Mouse (Mus musculus) frontal cortex, postnatal 25 days (tissue): ENCODE results near the gene Bmp5.

Experiments
- DNase-seq, 2 experiments: peaks; one replicate each; pipeline ENCODE4 v3.0.0; 2022; ENCODE audit warnings: low spot score in 2 of 2

Bmp5 gene

DNA sequence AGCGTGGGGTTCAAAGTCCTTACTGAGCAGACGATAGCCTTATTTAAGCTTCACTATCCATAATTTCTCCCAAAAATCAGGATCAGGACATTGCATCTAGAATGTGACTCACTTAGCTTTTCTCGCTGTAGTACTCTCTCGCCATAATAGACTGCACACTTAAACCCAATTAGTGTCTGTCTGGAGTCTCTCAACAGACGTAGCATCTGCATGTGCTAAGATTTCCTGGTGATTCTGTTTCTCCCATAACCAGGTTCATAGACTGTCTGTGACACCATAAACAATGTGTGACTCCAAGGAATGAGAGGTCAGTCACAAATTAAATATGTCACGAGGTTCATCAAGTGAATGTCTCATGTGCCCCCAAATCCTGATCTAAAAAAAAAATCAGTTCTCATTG is 65.7 kb downstream of the Bmp5 start:
- no peak for DNase-seq

DNA sequence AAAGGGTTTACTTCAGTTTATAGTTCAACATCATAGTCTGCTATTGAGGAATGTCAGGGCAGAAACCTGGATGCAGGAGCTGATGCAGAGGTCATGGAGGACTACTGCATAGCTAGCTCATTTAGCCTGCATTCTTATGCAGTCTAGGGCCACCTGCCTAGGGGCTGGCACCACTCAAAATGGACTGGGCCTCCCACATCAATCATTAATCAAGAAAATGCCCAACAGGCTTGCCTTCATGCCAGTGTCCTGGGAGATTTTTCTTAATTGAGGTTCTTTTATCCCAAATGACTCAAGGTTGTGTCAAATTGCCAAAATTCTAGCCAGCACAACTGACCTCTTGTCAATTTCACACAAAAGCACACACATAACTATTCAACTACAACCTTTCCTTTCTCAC is 70.8 kb downstream of the Bmp5 start:
- no peak for DNase-seq

DNA sequence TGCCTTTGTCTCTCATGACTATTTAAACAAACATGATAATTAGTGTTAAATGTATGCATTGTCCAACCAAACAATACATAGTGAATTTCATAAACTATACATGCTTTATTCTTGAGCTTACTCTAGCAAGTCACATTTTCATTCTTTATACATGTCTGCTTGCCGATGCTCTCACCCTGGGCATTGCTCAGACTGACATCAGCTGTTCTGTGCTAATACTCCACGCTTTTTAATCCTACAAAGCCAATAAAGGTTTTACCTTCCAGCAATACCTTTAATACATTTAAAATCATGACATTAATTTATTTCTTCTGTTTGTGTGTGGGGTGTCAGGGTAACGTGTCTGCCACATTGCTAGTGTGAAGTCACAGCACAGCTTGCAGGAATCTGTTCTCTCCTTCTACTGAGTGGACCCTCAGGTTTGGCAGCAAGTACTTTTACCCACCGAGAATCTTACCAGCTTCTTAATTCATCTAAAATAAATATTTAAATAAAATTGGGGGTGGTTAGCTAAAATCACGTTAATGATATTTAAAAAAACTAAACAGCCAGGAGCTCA is 75.6 kb downstream of the Bmp5 start:
- no peak for DNase-seq

DNA sequence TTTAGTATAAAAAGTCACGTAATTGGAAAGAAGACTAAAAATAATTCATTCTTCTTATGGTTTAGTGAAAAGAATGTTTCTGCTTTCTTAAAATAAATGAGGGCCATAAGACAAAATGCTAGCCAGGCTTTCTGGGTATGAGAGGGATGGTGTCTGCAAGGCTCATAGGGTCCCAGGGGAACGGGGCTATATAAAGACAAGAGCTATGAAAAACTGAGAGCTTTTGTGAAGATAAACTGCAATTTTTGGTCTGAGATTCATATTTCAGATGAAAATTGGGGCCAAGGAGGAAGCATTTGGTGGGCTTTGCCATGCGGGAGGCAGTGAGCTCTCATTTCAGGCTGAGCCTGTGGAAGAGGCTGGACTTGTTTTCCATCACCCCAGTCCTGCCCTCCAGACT is 83.0 kb downstream of the Bmp5 start:
- DNase-seq = no peak

DNA sequence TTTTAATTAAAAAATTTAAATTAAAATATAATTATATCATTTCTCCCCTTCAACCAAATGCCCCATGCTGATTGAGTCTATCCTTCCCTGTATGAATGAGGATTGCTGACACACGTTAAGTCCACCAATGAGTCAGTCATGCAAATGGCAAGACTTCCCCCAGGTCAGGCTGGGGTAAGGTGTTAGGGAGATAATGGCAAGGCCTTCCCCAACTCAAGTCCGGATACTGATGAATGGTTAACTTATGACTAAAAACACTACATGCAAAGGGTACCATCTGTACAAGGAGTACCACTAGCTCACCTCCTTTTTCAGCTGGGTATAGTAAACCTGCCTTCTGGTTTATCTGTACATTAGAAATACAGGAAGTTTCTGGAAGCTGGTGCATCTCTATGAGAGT is 83.8 kb downstream of the Bmp5 start:
- no peak for DNase-seq

DNA sequence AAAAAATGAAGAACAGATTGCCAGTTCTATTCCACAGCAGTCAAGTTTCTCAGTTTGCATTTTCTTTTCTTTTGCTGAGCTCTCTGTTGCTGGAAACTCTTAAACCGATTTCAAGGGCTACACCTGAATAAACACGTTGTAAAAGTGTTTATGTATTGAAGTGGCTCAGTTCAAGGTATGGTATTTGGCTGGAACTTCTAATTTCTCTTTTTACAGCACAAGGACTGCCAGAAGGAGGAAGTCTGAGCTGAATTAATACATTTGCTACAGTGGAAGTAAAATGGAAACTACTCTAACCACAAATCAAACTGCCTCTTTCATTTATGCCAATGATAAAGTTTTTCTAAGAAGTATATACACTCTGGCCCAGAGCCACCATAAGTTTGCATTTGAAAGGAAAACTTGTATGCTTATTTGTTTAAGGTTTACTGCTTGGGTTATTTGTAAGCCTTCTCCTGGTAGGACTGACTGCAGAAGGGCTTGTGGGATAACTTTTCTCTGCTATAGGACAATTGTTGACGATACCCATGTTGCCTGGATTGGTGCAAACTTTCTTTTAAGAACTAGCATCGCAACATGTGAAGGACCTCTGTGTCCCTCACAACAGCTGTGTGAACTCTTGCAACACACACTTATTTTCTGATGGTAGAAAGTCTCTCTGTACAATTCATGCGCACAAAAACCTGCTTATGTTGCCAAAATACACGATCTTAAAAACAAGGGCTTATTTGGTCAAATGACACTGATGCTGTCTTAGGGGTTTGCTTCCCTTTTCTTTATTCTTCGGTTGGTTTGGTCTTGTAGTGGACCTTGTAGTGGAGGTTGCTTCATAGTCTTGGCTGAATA is 95.4 kb downstream of the Bmp5 start:
- DNase-seq = no peak

DNA sequence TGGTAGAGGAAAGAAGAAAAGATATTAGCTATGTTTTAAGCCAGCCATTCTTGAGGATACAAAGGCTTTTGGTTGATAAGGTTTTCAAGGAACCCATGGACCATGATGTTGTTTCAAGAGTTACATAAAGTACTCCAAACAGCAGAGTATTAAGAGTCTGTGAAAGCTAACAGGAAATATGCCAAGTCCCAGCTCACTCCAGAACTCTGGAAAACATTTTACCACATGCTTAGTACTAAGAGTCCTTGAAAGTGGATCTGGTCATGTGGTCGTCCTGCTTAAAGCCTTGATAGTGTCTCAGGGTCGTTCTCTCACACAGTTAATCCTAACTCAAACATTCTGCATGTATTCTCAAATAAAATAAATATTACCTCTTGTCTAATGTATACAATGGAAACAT is 101.2 kb downstream of the Bmp5 start:
- DNase-seq = no peak

DNA sequence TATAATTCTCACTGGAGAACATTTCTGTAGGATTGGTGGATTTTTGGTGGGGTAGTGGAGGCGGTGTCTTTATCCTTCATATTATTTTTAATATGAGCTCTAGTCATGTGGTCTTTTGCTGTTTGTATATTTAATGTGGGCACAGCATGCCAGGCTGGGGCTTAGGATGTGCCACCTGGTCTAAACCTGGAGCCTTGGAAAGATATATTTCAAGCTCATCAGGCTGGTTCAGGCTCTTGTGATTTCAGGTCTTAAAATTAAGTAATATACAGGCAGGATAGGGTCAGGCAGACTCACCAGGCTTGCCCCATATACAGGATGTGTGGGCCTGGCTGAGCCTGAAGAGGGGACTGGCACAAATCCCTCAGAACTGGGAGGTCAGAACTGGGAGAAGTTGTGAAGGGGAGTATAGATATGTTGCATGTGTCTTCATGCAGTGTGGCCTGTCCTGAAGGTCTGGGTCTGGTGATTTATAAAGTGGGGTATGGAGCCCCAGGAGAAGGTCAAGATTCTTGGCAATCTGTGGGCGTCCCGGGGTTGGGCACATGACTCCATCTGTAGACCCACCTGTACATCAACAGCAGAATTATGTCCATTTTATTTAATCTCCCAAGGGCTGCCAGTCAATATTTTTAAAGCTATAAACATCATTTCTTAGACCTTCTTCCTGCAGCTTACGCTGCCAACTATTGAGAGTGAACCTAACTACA is 108.5 kb downstream of the Bmp5 start:
- no peak for DNase-seq

DNA sequence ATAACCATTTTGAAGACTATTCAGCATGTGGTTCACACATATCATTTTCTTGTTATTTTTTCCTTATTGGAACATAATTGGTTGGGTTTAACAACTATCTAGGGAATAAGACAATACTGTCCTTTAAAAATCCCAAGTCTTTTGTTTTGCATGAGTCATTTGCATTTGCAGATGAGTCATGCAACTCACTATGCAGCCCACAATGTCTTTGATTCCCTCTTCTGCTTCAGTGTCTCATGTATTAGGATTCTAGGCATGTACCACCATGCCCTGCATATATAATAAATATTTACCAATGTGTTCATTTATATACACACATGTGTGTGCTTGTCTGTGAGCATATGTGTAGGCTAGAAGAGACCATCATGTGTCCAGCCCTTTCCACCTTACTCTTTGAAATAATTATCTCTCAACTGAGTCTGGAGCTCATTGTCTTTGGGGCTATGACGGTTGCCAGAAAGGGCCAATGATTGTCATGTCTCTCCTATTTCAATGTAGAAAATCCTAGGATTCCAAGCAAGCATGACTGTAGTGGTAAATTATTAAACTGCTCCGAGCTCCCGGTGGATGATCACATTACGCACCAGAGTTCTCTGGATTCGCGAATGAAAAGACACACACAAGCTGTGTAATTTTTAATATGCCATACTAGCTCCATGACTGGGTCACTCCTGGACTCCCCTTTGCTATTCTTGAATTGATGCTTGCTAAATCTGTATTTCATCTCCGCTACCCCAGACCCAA is 111.8 kb downstream of the Bmp5 start:
- no peak for DNase-seq

DNA sequence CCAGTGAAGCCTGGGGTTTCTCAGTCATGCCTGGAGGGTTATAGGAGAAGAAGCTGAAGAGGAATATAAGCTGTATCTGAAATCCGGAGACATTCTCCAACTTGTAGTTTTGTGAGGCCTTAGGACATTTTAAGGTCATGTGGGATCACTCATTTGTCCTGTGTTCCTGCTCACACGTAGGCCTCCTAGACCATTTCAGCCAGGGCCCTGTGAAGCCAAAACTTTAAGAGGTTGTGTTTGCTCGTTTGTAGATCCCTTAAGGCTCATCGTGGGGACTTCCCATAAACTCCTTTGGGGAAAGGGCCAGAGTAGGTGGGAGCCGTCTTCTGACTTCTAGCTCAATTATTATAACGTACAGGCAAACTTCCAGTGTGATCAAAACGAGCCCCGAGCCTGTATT is 121.8 kb downstream of the Bmp5 start:
- DNase-seq = no peak

DNA sequence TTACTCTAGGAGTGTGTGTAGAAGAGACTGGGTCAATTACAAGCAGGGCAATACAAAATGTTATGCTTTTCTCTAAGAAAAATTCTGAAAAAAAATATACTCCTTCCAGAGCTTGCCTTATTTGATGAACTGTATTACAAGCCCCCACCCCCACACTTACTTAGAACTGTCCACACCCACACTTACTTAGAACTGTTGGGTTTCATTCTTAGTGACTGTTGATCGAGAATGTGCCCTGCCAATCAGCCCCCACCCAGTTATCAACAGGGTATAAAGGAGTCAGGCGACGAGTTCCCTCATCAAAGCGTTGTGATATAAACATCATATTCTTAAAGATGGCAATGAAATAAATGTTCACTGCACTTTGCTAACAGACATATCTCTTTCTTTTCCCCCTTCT is 122.9 kb downstream of the Bmp5 start:
- no peak for DNase-seq

DNA sequence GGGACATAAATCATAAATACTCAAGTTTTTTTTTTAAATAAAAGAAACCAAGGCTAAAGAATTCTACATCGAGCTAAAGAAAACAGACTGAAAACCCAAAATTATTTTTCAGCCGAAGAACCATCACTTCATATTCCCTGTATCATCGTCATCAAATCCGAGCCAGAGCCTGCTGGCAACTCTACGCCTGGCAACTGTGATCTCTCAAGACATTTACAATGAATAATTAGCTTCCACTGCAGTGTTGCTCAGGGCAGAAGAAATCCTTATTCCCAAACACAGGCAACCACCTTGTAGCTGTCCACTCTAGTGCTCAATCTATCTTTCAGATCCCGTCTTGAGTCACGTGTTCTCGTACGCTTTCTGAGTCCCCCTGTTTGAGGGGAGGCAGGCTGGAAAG is 126.1 kb downstream of the Bmp5 start:
- DNase-seq = no peak

DNA sequence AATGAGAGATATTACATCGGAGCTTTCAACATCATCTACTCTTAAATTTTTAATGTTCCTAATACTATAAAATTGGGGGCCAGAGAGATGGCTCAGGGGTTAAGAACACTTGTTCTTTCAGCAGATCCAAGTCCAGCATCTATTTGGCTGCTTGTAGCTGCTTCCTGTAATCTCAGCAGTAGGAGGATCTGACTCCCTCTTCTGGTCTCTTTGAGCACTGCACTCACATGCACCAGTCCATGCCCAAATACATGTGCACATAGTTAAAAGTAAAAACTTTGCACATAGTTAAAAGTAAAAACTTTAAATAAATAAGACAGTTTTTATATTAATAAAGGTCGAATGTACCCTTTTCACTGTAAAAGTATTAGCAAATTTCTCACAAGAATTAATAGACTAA is 130.3 kb downstream of the Bmp5 start:
- DNase-seq = no peak

DNA sequence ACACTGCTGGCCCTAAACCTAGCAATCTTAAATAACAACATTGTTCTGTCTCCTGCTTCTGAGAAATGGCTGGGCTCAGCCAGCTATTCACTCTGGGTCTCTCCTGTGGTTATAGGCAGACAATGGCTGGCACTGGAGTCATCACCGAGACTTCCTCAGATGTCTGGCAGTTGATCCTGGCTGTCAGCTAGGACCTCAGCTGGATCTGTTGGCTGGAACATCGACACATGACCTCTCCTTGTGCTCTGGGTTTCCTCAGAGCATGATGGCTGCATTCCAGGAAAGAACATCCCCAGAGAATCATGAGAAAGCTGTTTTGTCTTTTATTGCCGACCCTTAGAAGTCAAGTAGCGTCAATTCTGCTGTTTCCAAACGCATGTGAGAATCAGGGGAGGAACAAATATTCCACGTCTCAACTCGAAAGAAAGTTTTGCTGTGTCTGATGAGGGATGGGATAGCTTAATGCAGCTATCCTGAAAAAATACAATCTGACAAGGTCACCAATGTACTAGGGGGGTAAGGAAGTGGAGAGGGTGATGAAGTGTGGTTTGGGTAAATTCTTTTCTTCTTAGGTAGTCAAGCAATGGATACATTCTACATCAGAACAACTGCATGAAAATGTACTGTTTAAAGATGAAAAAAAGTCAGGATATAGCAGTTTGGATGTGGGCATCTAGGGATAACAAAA is 135.1 kb downstream of the Bmp5 start:
- no peak for DNase-seq

DNA sequence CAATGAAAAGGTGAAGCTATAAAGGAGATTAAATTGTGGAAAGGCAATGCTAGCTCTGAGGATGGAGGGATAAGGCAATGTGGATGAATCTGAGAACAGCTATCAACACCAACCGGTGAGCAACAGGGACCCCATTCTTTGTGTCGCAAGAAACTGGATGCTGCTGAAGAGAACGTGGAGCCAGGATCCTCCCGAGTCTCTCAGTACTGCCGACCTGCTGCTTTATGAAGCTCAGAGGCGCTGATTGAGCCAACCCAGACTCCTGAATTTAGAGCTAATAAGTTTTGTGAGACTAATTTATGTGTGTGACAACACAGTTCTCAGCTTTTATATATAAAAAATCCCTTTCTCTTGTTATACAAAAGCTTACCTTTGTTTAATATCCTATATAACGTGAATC is 136.4 kb downstream of the Bmp5 start:
- DNase-seq = no peak

DNA sequence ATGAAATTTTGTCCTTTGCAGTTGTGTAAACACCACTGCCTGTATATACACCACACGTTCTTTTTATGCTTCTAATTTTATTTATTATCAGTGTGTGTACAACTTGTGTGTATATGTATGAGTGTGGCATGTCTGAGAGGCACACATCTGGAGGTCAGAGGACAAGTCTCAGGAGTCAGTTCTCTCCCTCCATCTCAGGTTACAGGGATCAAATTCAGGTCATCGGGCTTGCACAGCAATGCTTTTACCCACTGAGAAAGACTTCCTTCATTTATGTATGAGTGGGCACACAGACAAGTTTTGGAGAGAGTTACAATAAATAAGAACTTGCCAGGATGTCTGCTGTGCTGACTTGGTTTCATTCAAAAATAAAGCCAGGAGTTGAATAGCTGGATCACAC is 140.9 kb downstream of the Bmp5 start:
- no peak for DNase-seq

DNA sequence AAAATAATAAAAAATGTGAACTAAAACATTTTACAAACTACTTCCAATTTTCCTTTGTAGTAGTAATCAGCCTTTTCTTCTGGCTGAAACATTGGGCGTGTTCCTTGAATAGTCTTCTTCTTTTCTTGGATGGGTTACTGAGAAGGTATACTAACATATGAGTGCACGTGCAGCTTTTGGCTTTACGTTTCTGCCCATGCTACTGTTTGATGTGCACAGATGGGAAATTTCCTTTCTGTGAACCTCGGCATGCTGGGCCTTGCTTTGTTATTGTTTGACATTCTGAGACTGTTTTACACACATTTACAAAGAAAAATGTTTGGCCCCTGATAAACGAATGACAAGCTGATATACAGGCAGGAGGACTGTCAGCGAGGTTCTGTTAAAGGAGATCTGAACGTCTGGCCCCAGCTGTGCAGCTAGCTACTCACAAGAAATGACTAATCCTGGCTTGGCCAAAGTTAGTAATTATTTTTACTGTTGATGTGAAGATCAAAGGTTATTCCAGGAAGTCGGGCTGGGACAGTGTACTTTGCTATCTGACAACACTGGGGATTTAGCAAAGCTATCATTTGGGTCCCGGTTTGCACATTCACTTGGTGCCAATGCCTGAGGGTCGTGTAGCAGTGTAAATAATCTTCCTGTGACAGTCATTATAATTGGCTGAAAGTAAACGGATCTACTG is 152.2 kb downstream of the Bmp5 start:
- DNase-seq = no peak

DNA sequence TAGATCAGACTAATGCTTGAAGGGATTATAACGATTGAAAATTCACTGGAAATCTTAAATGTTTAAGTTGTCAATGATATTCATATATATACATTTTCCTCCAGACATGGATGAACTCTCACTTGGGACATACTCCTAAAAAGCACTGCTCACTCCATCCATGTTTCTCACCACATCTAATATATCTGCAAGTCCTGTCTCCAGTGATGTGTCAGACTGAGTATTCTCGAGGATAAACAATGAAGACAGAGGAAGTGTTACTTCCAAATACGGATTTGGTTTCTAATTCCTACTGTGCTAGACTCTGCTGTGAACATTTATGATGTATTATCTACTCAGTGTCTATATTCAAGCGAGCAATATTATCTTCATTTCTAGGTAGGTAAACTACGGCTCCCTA is 152.9 kb downstream of the Bmp5 start:
- no peak for DNase-seq

DNA sequence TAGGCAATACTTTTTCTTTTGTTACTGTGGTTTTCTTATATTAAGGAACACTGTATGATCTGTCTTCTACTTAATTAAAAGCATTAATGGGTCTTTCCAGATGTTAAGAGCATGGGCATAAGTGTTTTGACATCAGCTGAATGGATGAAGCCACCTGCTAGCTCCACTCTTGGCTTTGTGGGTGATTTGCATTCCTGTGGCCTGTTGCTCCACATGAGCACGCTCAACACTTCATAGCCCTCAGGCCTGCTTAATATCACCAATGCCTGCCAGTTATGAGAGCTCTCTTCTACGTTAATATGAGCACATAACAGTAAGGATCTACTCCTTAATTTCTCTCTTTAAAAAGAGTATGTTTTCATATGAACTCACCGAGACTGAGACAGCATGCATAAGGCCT is 169.5 kb downstream of the Bmp5 start:
- DNase-seq = no peak
